Mouse (Mus musculus) limb, embryonic 14.5 days (tissue): Measurements from ENCODE around the gene Fundc2. TPM values are rescaled to one million over a fixed set of nuclear protein-coding genes. Genes with fewer than 3 reads are reported as not detected.

Experiments used
- ATAC-seq: fragments of 200-750 bp; cut with Nextera tagmentation; 2 replicates; pipeline ENCODE4 v1.8.0; 2017; ENCODE audit warnings: low read depth, moderate number of reproducible peaks, moderate TSS enrichment; ENCODE audit not compliant: low FRiP score
- DNase-seq: peaks from one replicate; pipeline ENCODE4 v3.0.0-alpha.2; 2015; ENCODE audit warnings: low spot score
- H3K27ac ChIP-seq: fragments of 300-500 bp; sonication (generic); replicated peaks from 2 replicates; pipeline ENCODE4 v1.5.1; 2014; ENCODE audit warnings: low read depth, mild to moderate bottlenecking, low read length, moderate library complexity, mixed read lengths
- H3K27me3 ChIP-seq: fragments of 300-500 bp; sonication (generic); 2 replicates; pipeline ENCODE4 v1.6.1; 2014; ENCODE audit warnings: low read length, mixed read lengths; ENCODE audit not compliant: control insufficient read depth, insufficient read depth
- H3K36me3 ChIP-seq: fragments of 300-500 bp; sonication (generic); 2 replicates; pipeline ENCODE4 v1.6.1; 2014; ENCODE audit warnings: mild to moderate bottlenecking, low read length, moderate library complexity, mixed read lengths; ENCODE audit not compliant: control insufficient read depth, insufficient read depth
- H3K4me1 ChIP-seq: fragments of 300-500 bp; sonication (generic); 2 replicates; pipeline ENCODE4 v1.6.1; 2014; ENCODE audit warnings: antibody characterized with exemption, low read length, mixed read lengths; ENCODE audit not compliant: control insufficient read depth, insufficient read depth
- H3K4me2 ChIP-seq: fragments of 300-500 bp; sonication (generic); replicated peaks from 2 replicates; pipeline ENCODE4 v1.6.1; 2014; ENCODE audit warnings: low read depth, mild to moderate bottlenecking, low read length, moderate library complexity; ENCODE audit not compliant: severe bottlenecking
- H3K4me3 ChIP-seq: fragments of 300-500 bp; sonication (generic); replicated peaks from 2 replicates; pipeline ENCODE4 v1.5.1; 2014; ENCODE audit warnings: low read length
- H3K9ac ChIP-seq: fragments of 300-500 bp; sonication (generic); 2 replicates; pipeline ENCODE4 v1.6.1; 2014; ENCODE audit warnings: mild to moderate bottlenecking, low read depth, low read length, moderate library complexity; ENCODE audit not compliant: severe bottlenecking
- H3K9me3 ChIP-seq: fragments of 300-500 bp; sonication (generic); 2 replicates; pipeline ENCODE4 v1.6.1; 2016; ENCODE audit warnings: low read length; ENCODE audit not compliant: control insufficient read depth
- POLR2A ChIP-seq: fragments of 200-500 bp; IDR thresholded peaks from 2 replicates; pipeline ENCODE4 v1.8.0; 2012; ENCODE audit warnings: inconsistent platforms, mild to moderate bottlenecking, moderate library complexity, borderline replicate concordance; ENCODE audit not compliant: insufficient read depth, insufficient read length; ENCODE audit errors: extremely low read depth
- WGBS: fragments of 180-500 bp; shearing (Covaris S2); extraction: QIAGEN DNeasy Blood & Tissue Kit; methylation state at CpG from one replicate; pipeline ENCODE4 v1.1.7; 2014; 5-methylcytosine and 5-hydroxymethylcytosine counted together
- polyA plus RNA-seq, 2 experiments: library from polyadenylated mRNA; depleted of rRNA in 1 of 2; stranded (reverse) in 1 of 2; unstranded in 1 of 2; fragments of >200 nt; fragmentation: Nextera tagmentation in 1 of 2; extraction: Ambion mirVana in 1 of 2; gene quantifications; 2 replicates each; pipeline versions ENCODE4 v1.2.1 to v1.2.3; 2012 to 2014

Fundc2 gene
- polyA plus RNA-seq, 2 experiments = 29.2 to 84.1 TPM

GRCm38 (mm10) chrX:75381699-75382098, 500 bp upstream of the Fundc2 start:
- ATAC-seq (no peak), DNase-seq (no peak)
- Histone ChIP-seq H3K9ac (peak overlapping the region; percentile 72), H3K27me3 (no peaks in the 10 kb centered on the region), H3K4me1 (no peaks in the 10 kb centered on the region), H3K27ac (peak overlapping the region; percentile 67; the same call in 1 of the 2 replicates), H3K36me3 (no peaks in the 10 kb centered on the region), H3K4me3 (peak overlapping the region; percentile 53), H3K4me2 (peak overlapping the region; percentile 43), H3K9me3 (no peaks in the 10 kb centered on the region)
- no peak for TF ChIP-seq POLR2A
- WGBS = 65% methylated on average over 5 of the region's 5 CpGs

GRCm38 (mm10) chrX:75399471-75399870, 17.3 kb downstream of the Fundc2 start:
- ATAC-seq = no peak
- no peaks in the 10 kb centered on the region for H3K9me3 ChIP-seq
- no peaks in the 10 kb centered on the region for H3K4me1 ChIP-seq
- H3K27ac ChIP-seq = no peak overlapping the region
- peaks cover under 1% of the 10 kb centered on the region; the same call in 1 of the 2 replicates for H3K36me3 ChIP-seq
- no peak for TF ChIP-seq POLR2A
- 93% methylated on average over 1 of the region's 1 CpGs for WGBS
- no peak overlapping the region for H3K4me3 ChIP-seq
- no peak overlapping the region for H3K4me2 ChIP-seq
- DNase-seq = no peak
- H3K27me3 ChIP-seq = no peaks in the 10 kb centered on the region
- no peak overlapping the region for H3K9ac ChIP-seq

GRCm38 (mm10) chrX:75402668-75403067, 20.5 kb downstream of the Fundc2 start:
- WGBS = 74% methylated on average over 2 of the region's 2 CpGs
- Histone ChIP-seq H3K4me2 (no peak overlapping the region), H3K4me1 (no peaks in the 10 kb centered on the region), H3K27ac (no peak overlapping the region), H3K27me3 (no peaks in the 10 kb centered on the region), H3K9me3 (no peaks in the 10 kb centered on the region), H3K4me3 (no peak overlapping the region), H3K9ac (no peak overlapping the region), H3K36me3 (no peaks in the 10 kb centered on the region)
- ATAC-seq (no peak), DNase-seq (no peak)
- no peak for TF ChIP-seq POLR2A

GRCm38 (mm10) chrX:75403350-75403749, 21.2 kb downstream of the Fundc2 start:
- no peak for TF ChIP-seq POLR2A
- Histone ChIP-seq H3K9me3 (no peaks in the 10 kb centered on the region), H3K27me3 (no peaks in the 10 kb centered on the region), H3K27ac (no peak overlapping the region), H3K36me3 (no peaks in the 10 kb centered on the region), H3K4me2 (no peak overlapping the region), H3K4me3 (no peak overlapping the region), H3K4me1 (no peaks in the 10 kb centered on the region), H3K9ac (no peak overlapping the region)
- no peak; the same call in 1 of the 2 replicates for ATAC-seq
- no peak for DNase-seq

GRCm38 (mm10) chrX:75409711-75410110, 27.5 kb downstream of the Fundc2 start:
- Histone ChIP-seq H3K9ac (no peak overlapping the region), H3K4me2 (no peak overlapping the region), H3K27ac (no peak overlapping the region), H3K4me3 (no peak overlapping the region), H3K4me1 (no peaks in the 10 kb centered on the region), H3K36me3 (peaks cover 5% of the 10 kb centered on the region; the same call in 1 of the 2 replicates), H3K9me3 (no peaks in the 10 kb centered on the region), H3K27me3 (no peaks in the 10 kb centered on the region)
- no peak for TF ChIP-seq POLR2A
- no peak for DNase-seq
- 91% methylated on average over 1 of the region's 1 CpGs for WGBS
- no peak for ATAC-seq
